ENCODE assay signal across 8 mouse cellular contexts in the genomic region with DNA sequence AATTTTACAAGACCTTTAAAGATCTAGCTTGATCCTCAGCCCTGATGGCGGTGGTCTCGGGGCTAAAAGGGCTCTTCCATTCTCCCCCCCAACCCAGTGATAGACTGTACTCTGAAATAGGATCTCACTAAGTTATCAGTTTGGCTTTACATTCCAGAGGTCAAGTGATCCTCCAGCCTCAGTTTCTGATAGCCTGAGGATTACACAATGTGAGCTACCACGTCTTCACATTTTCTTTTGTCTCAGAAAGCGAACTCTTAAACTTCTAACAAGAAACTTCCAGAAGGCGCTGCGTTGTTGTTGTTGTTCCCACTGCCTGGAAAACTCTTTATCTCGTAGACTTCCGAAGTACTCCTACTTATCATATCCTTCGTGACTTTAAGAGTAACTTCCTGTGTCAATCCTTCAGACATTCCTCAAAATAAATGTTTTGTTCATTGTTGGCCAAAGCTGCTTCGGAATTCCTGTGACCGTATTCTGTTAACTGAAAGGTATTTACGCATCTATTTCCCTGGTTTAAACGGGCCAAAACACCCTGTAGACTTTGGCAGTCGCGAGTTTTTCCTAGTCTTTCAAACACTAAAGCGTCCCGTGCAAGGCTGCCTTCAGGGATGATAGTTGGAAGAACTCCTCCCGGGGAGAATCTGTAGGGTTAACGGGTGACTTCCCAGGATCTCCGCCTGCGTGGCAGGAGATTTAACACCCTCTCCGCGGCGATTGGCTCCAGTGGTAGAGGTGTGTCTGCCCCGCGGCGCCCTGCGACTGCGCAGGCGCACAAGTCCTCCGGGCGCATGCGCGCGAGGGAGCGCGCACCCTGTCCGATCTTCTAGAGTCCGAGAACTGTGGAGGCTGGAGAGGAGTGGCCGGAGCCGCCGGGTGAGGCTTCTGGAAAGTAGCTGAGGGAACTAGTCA. TPM values are rescaled to one million over a fixed set of nuclear protein-coding genes. Genes with fewer than 3 reads are reported as not detected.
A peak's percentile ranks its signal among the peaks of the same experiment; 100 is the strongest.
DNase-seq lines count a peak whose midpoint lies in the region; ATAC-seq and TF ChIP-seq lines count a peak whose summit lies in the region.

Gene Snap23, plus strand, starts transcription at position 786 of the 912 bp plus-strand sequence.

- H3K4me1 ChIP-seq in embryonic facial prominence, embryonic 14.5 days (ENCODE audit: control insufficient read depth, insufficient read depth, low read length) = 0 out of 2 replicates have a peak, but pooled peaks cover 11% of the 10 kb centered on the region
- H3K4me1 ChIP-seq in heart, adult 2 months (ENCODE audit: control insufficient read depth, insufficient read depth, low read length) = peaks cover 5% of the 10 kb centered on the region
- H3K4me1 ChIP-seq in limb, embryonic 13.5 days = peaks cover 18% of the 10 kb centered on the region
- H3K4me1 ChIP-seq in midbrain, embryonic 16.5 days (ENCODE audit: control insufficient read depth, insufficient read depth, low read length) = peaks cover 26% of the 10 kb centered on the region

- TF ChIP-seq EP300 in heart, adult 2 months (IDR thresholded peaks at IDR 0.05; ENCODE audit: insufficient read depth, low read depth, low read length) = peak; percentile 37; the same call in 1 of the 2 replicates

- H3K9ac ChIP-seq in embryonic facial prominence, embryonic 14.5 days (ENCODE audit: low read depth, low read length) = peak within 1 kb of the TSS; percentile 85
- H3K9ac ChIP-seq in heart, adult 2 months (ENCODE audit: low read depth, low read length) = peak within 1 kb of the TSS; percentile 83
- H3K9ac ChIP-seq in limb, embryonic 13.5 days = peak within 1 kb of the TSS; percentile 86
- H3K9ac ChIP-seq in midbrain, embryonic 16.5 days (ENCODE audit: low read depth, low read length) = peak within 1 kb of the TSS; percentile 83

- TF ChIP-seq POLR2A in heart, adult 2 months (IDR thresholded peaks at IDR 0.05; ENCODE audit: insufficient read depth, low read depth, low read length) = peak; percentile 92; the same call in 1 of the 2 replicates

- peak within 1 kb of the TSS; percentile 97 for H3K27ac ChIP-seq in embryonic facial prominence, embryonic 14.5 days (replicated peaks; ENCODE audit: low read depth, low read length)
- peak within 1 kb of the TSS; percentile 96 for H3K27ac ChIP-seq in heart, adult 2 months
- H3K27ac ChIP-seq in limb, embryonic 13.5 days = peak within 1 kb of the TSS; percentile 69
- peak within 1 kb of the TSS; percentile 10 for H3K27ac ChIP-seq in midbrain, embryonic 16.5 days (ENCODE audit: low read length)

- no peaks in the 10 kb centered on the region for H3K9me3 ChIP-seq in embryonic facial prominence, embryonic 14.5 days (ENCODE audit: control insufficient read depth, low read length)
- no peaks in the 10 kb centered on the region for H3K9me3 ChIP-seq in limb, embryonic 13.5 days
- no peaks in the 10 kb centered on the region for H3K9me3 ChIP-seq in midbrain, embryonic 16.5 days (replicated peaks; ENCODE audit: control insufficient read depth, low read length, poor library complexity, severe bottlenecking)

- under 1% methylated on average over 42 of the region's 42 CpGs for WGBS in embryonic facial prominence, embryonic 14.5 days
- whole genome bisulfite sequencing in heart, adult 2 months = under 1% methylated on average over 42 of the region's 42 CpGs
- WGBS in limb, embryonic 13.5 days = 1% methylated on average over 42 of the region's 42 CpGs
- WGBS in midbrain, embryonic 16.5 days = 2% methylated on average over 42 of the region's 42 CpGs

- TF ChIP-seq CTCF in heart, adult 2 months (IDR thresholded peaks at IDR 0.05) = no peak

- peak; percentile 95 for ATAC-seq in embryonic facial prominence, embryonic 14.5 days (ENCODE audit: low read depth)
- ATAC-seq in limb, embryonic 13.5 days (ENCODE audit: low FRiP score, low read depth) = peak; percentile 93
- ATAC-seq in midbrain, embryonic 16.5 days = peak; percentile 93

- peak within 1 kb of the TSS; percentile 85 for H3K4me2 ChIP-seq in embryonic facial prominence, embryonic 14.5 days (ENCODE audit: low read depth, low read length)
- peak within 1 kb of the TSS; percentile 75 for H3K4me2 ChIP-seq in limb, embryonic 13.5 days (replicated peaks)
- peak within 1 kb of the TSS; percentile 62 for H3K4me2 ChIP-seq in midbrain, embryonic 16.5 days (ENCODE audit: low read length)

- H3K27me3 ChIP-seq in embryonic facial prominence, embryonic 14.5 days (replicated peaks; ENCODE audit: control insufficient read depth, insufficient read depth, low read length) = no peaks in the 10 kb centered on the region
- no peaks in the 10 kb centered on the region for H3K27me3 ChIP-seq in heart, adult 2 months (ENCODE audit: control insufficient read depth, insufficient read depth, low read length)
- H3K27me3 ChIP-seq in limb, embryonic 13.5 days = no peaks in the 10 kb centered on the region
- H3K27me3 ChIP-seq in midbrain, embryonic 16.5 days (ENCODE audit: control insufficient read depth, insufficient read depth, low read depth, low read length) = no peaks in the 10 kb centered on the region

- peak within 1 kb of the TSS; percentile 68 for H3K4me3 ChIP-seq in embryonic facial prominence, embryonic 14.5 days (ENCODE audit: low read depth, low read length)
- H3K4me3 ChIP-seq in heart, adult 2 months = peak within 1 kb of the TSS; percentile 59
- peak within 1 kb of the TSS; percentile 75 for H3K4me3 ChIP-seq in limb, embryonic 13.5 days
- H3K4me3 ChIP-seq in midbrain, embryonic 16.5 days (ENCODE audit: low read depth, low read length) = peak within 1 kb of the TSS; percentile 68

- peaks cover 7% of the 10 kb centered on the region for H3K79me2 ChIP-seq in heart, adult 2 months (replicated peaks; ENCODE audit: control insufficient read depth, insufficient read depth, low read length)

- peaks cover 5% of the 10 kb centered on the region for H3K36me3 ChIP-seq in embryonic facial prominence, embryonic 14.5 days (ENCODE audit: control insufficient read depth, insufficient read depth, low read length)
- H3K36me3 ChIP-seq in heart, adult 2 months (ENCODE audit: control insufficient read depth, insufficient read depth, low read length) = peaks cover 12% of the 10 kb centered on the region
- peaks cover 11% of the 10 kb centered on the region for H3K36me3 ChIP-seq in limb, embryonic 13.5 days
- H3K36me3 ChIP-seq in midbrain, embryonic 16.5 days (ENCODE audit: control insufficient read depth, insufficient read depth, low read length) = no peaks in the 10 kb centered on the region

- intact Hi-C loops in heart, adult 2 months (cut with DNase I) = loop anchor here (5.0 kb wide), 2 partner anchors 35 to 60 kb away; partner anchors contain the start of gene Stard9

- peak; percentile 95 for DNase-seq in 3T3-L1 (ENCODE audit: low read depth, low spot score)
- peak; percentile 91 to 93 for DNase-seq in adrenal gland, postnatal 4 days (ENCODE audit: low spot score in 2 of 2)
- peak; percentile 98 for DNase-seq in embryonic facial prominence, embryonic 14.5 days (ENCODE audit: low spot score)
- DNase-seq in heart, adult 2 months = peak; percentile 96 to 99
- peak; percentile 97 to 98 for DNase-seq in kidney, adult 8-10 months
- peak; percentile 88 to 91 for DNase-seq in spleen, postnatal 10 days (ENCODE audit: low spot score in 2 of 2)

RNA-seq across cellular contexts. Expression of gene Snap23, which starts in this region (rescaled TPM):
- 10 to 100 TPM; 51.7 to 60.1 TPM for total RNA-seq in adrenal gland, postnatal 4 days (2021)
- polyA plus RNA-seq in embryonic facial prominence, embryonic 14.5 days (2014; fragmentation: Nextera tagmentation; extraction: Ambion mirVana) = 47.8 and 51.2 TPM in 2 replicates
- 10 to 100 TPM; 57.9 to 65.4 TPM for total RNA-seq in heart, adult 2 months (2021)
- 12.1 and 25.8 TPM in 2 replicates for polyA plus RNA-seq in heart, adult 2 months (2012; rRNA removed)
- 56.0 and 58.8 TPM in 2 replicates for polyA plus RNA-seq in limb, embryonic 13.5 days (2015; fragmentation: Nextera tagmentation; extraction: Ambion mirVana)
- 15.0 and 17.2 TPM in 2 replicates for polyA plus RNA-seq in midbrain, embryonic 16.5 days (2015; fragmentation: Nextera tagmentation; extraction: Ambion mirVana)

Comparison
In these comparisons a context has a peak if more than half of its experiments do, and no peak if none do; other contexts are left out.
1. Peak in every context shown above with its lines: DNase-seq, ATAC-seq, H3K4me3 ChIP-seq and H3K27ac ChIP-seq.
2. H3K27ac ChIP-seq: peak in every context shown above with its lines; median percentile 97 in embryonic facial prominence, embryonic 14.5 days; 96 in heart, adult 2 months; 69 in limb, embryonic 13.5 days; 10 in midbrain, embryonic 16.5 days.